Mouse (Mus musculus) hindbrain, embryonic 16.5 days (tissue): ENCODE measurements at regions not wholly inside any gene's neighbourhood (a gene's known extent, or its start where the extent isn't known, plus 50 kb on each side); places are given as distances from the start of the nearest gene placed in this dataset.
A peak's percentile ranks its signal among the peaks of the same experiment; 100 is the strongest.

ENCODE experiments used
- ATAC-seq: fragments of 200-750 bp; cut with Nextera tagmentation; 2 replicates; pipeline ENCODE4 v1.8.0; 2017; ENCODE audit warnings: moderate TSS enrichment, moderate library complexity
- H3K27ac ChIP-seq: fragments of 300-500 bp; sonication (generic); 2 replicates; pipeline ENCODE4 v1.5.1; 2014; ENCODE audit warnings: low read depth, mild to moderate bottlenecking, control low read depth, low read length, moderate library complexity
- H3K27me3 ChIP-seq: fragments of 300-500 bp; sonication (generic); replicated peaks from 2 replicates; pipeline ENCODE4 v1.6.1; 2014; ENCODE audit warnings: low read length; ENCODE audit not compliant: control insufficient read depth, insufficient read depth
- H3K36me3 ChIP-seq: fragments of 300-500 bp; sonication (generic); 2 replicates; pipeline ENCODE4 v1.6.1; 2014; ENCODE audit warnings: mild to moderate bottlenecking, low read length, moderate library complexity, mixed read lengths; ENCODE audit not compliant: control insufficient read depth, insufficient read depth
- H3K4me1 ChIP-seq: fragments of 300-500 bp; sonication (generic); 2 replicates; pipeline ENCODE4 v1.6.1; 2014; ENCODE audit warnings: low read depth, low read length; ENCODE audit not compliant: control insufficient read depth, insufficient read depth
- H3K4me2 ChIP-seq: fragments of 300-500 bp; sonication (generic); 2 replicates; pipeline ENCODE4 v1.6.1; 2014; ENCODE audit warnings: mild to moderate bottlenecking, low read length, control low read depth, moderate library complexity
- H3K4me3 ChIP-seq: fragments of 300-500 bp; sonication (generic); 2 replicates; pipeline ENCODE4 v1.5.1; 2014; ENCODE audit warnings: mild to moderate bottlenecking, low read length, control low read depth, moderate library complexity
- H3K9ac ChIP-seq: fragments of 300-500 bp; sonication (generic); 2 replicates; pipeline ENCODE4 v1.6.1; 2014; ENCODE audit warnings: low read depth, mild to moderate bottlenecking, control low read depth, low read length, moderate library complexity
- H3K9me3 ChIP-seq: fragments of 300-500 bp; sonication (generic); 2 replicates; pipeline ENCODE4 v1.6.1; 2014; ENCODE audit warnings: mild to moderate bottlenecking, low read length, moderate library complexity; ENCODE audit not compliant: control insufficient read depth
- WGBS: fragments of 180-500 bp; shearing (Covaris S2); extraction: QIAGEN DNeasy Blood & Tissue Kit; methylation state at CpG from one replicate; pipeline ENCODE4 v1.1.7; 2014; 5-methylcytosine and 5-hydroxymethylcytosine counted together

GRCm38 (mm10) chr11:91524019-91524418 lies 53.3 kb downstream of the Kif2b start:
- WGBS = 85% methylated on average over 4 of the region's 4 CpGs

DNA sequence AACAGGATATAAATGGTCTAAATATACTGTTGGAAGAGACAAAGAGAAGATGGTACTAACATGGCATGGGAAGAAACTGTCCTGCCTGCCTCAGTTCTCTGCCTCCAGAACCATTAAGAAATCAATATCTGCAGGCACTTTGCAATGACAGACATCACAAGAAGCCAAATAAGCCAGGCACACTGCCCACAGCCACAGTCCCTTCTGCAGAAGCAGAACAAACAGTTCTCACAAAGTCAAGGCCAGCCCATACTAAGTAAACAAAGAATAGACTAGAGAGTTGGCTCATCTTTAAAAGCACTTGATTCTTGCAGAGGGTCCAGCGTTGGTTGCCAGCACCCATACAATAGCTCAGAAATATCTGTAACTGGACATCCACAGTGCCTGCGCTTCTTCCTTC lies 98.1 kb downstream of the Kif2b start:
- no peak overlapping the region for H3K4me3 ChIP-seq
- no peak overlapping the region for H3K9ac ChIP-seq
- no peak for ATAC-seq
- 88% methylated on average over 2 of the region's 2 CpGs for WGBS
- H3K4me1 ChIP-seq = no peaks in the 10 kb centered on the region
- H3K9me3 ChIP-seq = no peaks in the 10 kb centered on the region
- no peak overlapping the region for H3K4me2 ChIP-seq
- H3K27ac ChIP-seq = no peak overlapping the region
- no peaks in the 10 kb centered on the region for H3K27me3 ChIP-seq
- H3K36me3 ChIP-seq = no peaks in the 10 kb centered on the region

More at GRCm38 (mm10) chr11:91524019-91524418, 53.3 kb downstream of the Kif2b start:
- Histone ChIP-seq H3K9ac (no peak overlapping the region), H3K36me3 (no peaks in the 10 kb centered on the region), H3K27me3 (no peaks in the 10 kb centered on the region), H3K4me1 (no peaks in the 10 kb centered on the region), H3K4me3 (no peak overlapping the region), H3K9me3 (no peaks in the 10 kb centered on the region), H3K4me2 (no peak overlapping the region), H3K27ac (no peak overlapping the region)
- ATAC-seq = no peak

- no peaks in the 10 kb centered on the region for H3K4me1 ChIP-seq
- no peaks in the 10 kb centered on the region for H3K27me3 ChIP-seq
- H3K4me2 ChIP-seq = no peak overlapping the region
- no peak for ATAC-seq
- WGBS = 52% methylated on average over 8 of the region's 8 CpGs
- H3K9ac ChIP-seq = no peak overlapping the region
- no peaks in the 10 kb centered on the region for H3K9me3 ChIP-seq
- H3K4me3 ChIP-seq = no peak overlapping the region
- no peaks in the 10 kb centered on the region for H3K36me3 ChIP-seq
- H3K27ac ChIP-seq = no peak overlapping the region
Measured at GRCm38 (mm10) chr11:91463578-91464401, 113.6 kb downstream of the Kif2b start.

DNA sequence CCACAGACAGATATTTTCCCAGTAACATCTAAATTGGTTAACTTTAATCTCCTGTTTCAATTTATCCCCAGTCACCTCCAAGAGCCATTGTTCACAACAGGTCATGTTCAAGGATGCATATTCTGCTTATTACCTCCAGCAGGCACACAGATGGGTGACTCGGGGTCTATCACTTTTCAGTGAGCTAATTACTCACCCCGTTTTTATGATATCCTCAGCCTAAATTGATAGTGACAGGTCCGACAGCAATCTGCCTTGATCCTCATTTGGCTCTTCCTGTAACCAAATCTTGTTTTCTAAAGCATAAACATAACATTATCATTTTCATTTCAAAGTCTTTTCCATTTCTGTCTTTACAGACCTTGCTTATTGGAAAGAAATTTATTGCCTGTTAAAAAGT lies 115.4 kb downstream of the Kif2b start:
- no peaks in the 10 kb centered on the region for H3K36me3 ChIP-seq
- 59% methylated on average over 3 of the region's 3 CpGs for WGBS
- H3K9me3 ChIP-seq = no peaks in the 10 kb centered on the region
- no peak overlapping the region for H3K27ac ChIP-seq
- H3K4me1 ChIP-seq = no peaks in the 10 kb centered on the region
- no peaks in the 10 kb centered on the region for H3K27me3 ChIP-seq
- ATAC-seq = no peak
- no peak overlapping the region for H3K4me3 ChIP-seq
- no peak overlapping the region for H3K4me2 ChIP-seq
- H3K9ac ChIP-seq = no peak overlapping the region

DNA sequence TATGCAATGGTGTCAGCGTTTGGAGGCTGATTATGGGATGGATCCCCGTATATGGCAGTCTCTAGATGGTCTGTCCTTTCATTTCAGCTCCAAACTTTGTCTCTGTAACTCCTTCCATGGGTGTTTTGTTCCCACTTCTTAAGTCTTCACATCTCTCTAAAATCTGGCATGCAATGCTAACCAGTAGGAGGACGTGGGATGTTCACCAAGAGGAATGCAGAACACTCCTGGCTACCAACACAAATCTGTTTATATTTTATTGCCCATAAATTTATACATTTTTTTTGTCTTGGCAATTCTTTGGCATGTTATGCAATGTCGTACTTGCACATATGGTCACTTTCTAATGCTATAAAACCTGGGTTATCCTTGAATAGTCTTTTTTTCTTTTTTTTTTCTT lies 135.0 kb downstream of the Kif2b start:
- Histone ChIP-seq H3K4me2 (no peak overlapping the region), H3K27me3 (no peaks in the 10 kb centered on the region), H3K9me3 (no peaks in the 10 kb centered on the region), H3K9ac (no peak overlapping the region), H3K36me3 (no peaks in the 10 kb centered on the region), H3K4me1 (no peaks in the 10 kb centered on the region), H3K4me3 (no peak overlapping the region), H3K27ac (no peak overlapping the region)
- ATAC-seq = no peak
- 88% methylated on average over 4 of the region's 4 CpGs for WGBS

GRCm38 (mm10) chr11:91432195-91432594 lies 145.2 kb downstream of the Kif2b start:
- Histone ChIP-seq H3K4me1 (no peaks in the 10 kb centered on the region), H3K36me3 (no peaks in the 10 kb centered on the region), H3K9ac (no peak overlapping the region), H3K4me2 (no peak overlapping the region), H3K27me3 (no peaks in the 10 kb centered on the region), H3K4me3 (no peak overlapping the region), H3K9me3 (no peaks in the 10 kb centered on the region), H3K27ac (no peak overlapping the region)
- ATAC-seq = no peak
- 91% methylated on average over 5 of the region's 5 CpGs for WGBS

DNA sequence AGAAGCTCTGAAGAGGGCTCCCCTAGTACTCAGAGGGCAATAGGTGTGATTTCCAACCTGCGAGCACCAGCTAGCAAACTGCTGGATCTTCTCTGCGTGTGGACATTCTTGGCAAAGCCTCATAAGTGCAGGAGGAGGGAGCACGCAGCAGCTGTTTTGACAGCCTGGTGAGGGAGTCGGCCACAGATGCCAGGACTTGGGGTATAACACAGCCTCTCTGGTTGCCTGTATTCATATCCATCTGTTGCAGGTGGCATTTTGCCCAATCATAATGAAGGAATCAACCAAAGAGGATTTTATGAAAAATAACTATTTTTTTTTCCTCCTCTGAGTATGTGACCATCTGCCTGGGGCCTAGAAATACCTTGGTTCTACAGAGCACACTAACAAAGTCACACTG lies 150.6 kb downstream of the Kif2b start:
- Histone ChIP-seq H3K4me1 (no peaks in the 10 kb centered on the region), H3K27me3 (no peaks in the 10 kb centered on the region), H3K4me2 (no peak overlapping the region), H3K9ac (no peak overlapping the region), H3K4me3 (no peak overlapping the region), H3K36me3 (no peaks in the 10 kb centered on the region), H3K27ac (no peak overlapping the region), H3K9me3 (no peaks in the 10 kb centered on the region)
- ATAC-seq = peak; percentile 85
- 56% methylated on average over 4 of the region's 4 CpGs for WGBS

DNA sequence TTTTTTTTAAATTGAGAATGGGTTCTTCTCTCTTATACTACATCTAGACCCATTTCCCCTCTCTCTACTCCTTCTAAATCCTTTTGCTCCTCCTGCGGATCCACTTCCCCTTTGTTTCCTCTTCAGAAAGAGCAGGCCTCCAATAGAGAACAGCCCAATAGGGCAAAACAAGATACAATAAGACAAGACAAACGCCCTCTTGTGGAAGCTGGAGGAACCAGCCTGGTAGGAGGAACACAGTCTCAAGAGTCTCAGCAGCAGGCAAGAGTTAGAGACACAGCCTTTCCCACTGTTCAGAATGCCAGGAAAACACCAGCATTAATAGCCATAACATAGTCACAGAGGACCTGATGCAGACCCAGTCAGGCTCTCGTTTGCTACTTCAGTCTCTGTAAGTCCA lies 190.2 kb downstream of the Kif2b start:
- H3K4me1 ChIP-seq = no peaks in the 10 kb centered on the region
- ATAC-seq = no peak
- H3K27me3 ChIP-seq = no peaks in the 10 kb centered on the region
- no peaks in the 10 kb centered on the region for H3K36me3 ChIP-seq
- no peak overlapping the region for H3K9ac ChIP-seq
- H3K9me3 ChIP-seq = no peaks in the 10 kb centered on the region
- 52% methylated on average over 3 of the region's 3 CpGs for WGBS
- H3K4me3 ChIP-seq = no peak overlapping the region
- H3K4me2 ChIP-seq = no peak overlapping the region
- no peak overlapping the region for H3K27ac ChIP-seq

DNA sequence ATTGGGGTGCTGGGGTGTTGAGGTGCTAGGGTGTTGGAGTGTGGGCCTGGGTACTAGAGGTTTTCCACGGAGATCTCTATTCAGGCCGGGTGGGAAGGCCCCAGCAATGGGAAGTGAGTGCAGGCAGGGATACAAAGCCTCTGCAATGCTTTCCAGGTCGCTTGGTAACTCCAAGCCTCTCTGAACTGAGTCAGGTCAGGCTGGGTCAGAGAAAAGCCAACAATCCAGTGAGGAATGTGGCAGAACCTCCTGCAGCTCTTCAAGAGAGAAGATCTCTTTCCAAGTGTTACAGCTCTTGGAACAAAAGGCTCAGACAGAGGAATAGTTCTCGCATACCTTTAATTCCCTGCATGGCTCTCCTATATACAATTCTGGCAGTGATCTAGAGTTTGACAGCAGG lies 220.3 kb downstream of the Kif2b start:
- 15% methylated on average over 4 of the region's 4 CpGs for WGBS

More for the DNA sequence above, 220.3 kb downstream of the Kif2b start:
- no peaks in the 10 kb centered on the region for H3K36me3 ChIP-seq
- ATAC-seq = 0 out of 2 replicates have a peak, but pooled peaks have one; percentile 34
- H3K4me2 ChIP-seq = no peak overlapping the region
- H3K27me3 ChIP-seq = no peaks in the 10 kb centered on the region
- H3K4me3 ChIP-seq = no peak overlapping the region
- no peaks in the 10 kb centered on the region for H3K4me1 ChIP-seq
- H3K27ac ChIP-seq = no peak overlapping the region
- H3K9ac ChIP-seq = no peak overlapping the region
- H3K9me3 ChIP-seq = no peaks in the 10 kb centered on the region
